Mouse (Mus musculus) adrenal gland, postnatal 36 days (tissue): ENCODE data around the gene Aqp3. TPM values are rescaled to one million over a fixed set of nuclear protein-coding genes. Genes with fewer than 3 reads are reported as not detected.
"Not testable (repeated sequence)": the region's sequence is repeated elsewhere in the genome, so short reads cannot be mapped to it uniquely, and the experiment has no call there.

Source experiments
- DNase-seq, 2 experiments: peaks; one replicate each; pipeline ENCODE4 v3.0.0; 2021; ENCODE audit warnings: mixed read lengths in 1 of 2
- total RNA-seq, 2 experiments: library from RNA; stranded (reverse); gene quantifications; 2 replicates each; pipeline ENCODE4 v1.2.3; 2021

Gene Aqp3
- total RNA-seq, 2 experiments from 2014 or later = 0.23 TPM; not detected in 1

DNA sequence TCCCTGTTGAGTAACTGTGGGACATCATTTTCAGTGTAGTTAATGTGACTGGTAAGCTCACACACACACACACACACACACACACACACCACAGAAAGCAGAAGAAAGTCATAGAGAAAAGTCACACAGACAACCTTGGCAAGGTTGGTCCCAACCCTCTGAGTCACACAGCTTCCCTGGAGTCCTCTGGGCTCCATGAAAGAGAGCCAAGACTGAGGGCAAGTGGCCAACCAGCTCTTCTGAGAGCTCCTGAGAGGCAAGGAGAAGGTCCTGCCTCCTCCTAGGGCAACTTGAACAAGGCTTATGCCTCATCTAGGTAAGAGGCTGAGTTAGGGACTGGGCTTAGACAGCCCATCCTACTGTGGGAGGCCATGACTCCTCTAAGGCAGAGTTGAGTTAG is 4.9 kb upstream of the Aqp3 start:
- peak; percentile 77 to 85 for DNase-seq

DNA sequence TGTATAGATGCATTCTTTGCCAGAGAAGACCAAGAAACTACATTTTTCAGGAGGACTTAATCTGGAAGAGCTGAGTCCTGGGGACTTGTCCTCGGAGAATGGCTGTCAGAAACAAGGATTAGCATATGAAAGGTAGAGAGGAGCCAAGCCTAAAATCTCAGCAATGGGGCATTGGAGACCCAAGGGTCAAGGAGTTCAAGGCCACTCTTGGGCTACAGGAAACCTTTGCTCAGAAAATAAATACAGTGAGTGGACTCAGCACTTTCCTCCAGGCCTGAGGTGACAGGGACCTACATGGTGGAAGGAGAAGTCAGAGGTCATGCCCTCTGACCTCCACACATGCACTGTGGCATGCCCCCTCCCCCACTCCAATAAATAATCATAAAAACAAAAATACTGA is 3.0 kb upstream of the Aqp3 start:
- no peak for DNase-seq

DNA sequence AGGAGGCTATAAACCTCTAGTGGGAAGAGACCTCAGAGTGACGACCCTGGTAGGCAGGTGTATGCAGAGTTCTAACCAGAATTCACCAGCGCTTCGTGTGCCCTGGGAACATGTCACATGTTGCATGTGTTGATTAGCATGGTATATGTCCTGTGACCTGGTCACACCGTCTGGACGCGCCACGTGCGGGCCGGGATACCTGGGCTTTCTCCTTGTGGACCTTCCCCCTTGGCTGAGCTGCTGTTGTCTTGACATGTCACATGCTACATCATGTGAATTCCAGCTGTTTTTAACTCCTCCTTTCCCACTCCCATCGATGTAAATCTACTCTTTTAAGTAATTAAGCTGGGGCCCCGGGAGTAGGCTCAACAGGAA is 581 bp upstream of the Aqp3 start:
- DNase-seq = no peak

DNA sequence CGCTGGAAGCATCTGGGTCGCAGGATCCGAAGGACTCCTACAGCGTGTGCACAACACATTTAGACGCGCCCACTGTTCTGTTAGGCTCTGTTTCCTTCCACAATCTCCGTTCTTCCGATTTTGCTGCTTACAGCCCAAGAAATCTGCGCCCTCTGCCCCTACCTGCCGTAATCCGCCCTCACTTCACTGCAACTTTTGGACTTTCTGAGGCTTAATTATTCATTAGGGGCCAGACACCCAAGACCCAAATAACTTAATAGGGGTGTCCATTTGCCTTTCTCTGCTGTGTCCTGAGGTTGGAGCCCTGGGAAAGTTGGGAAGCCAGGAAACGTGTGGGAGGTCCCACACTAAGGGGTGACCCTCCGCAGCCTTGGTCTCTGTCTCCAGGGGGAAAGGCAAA is 602 bp downstream of the Aqp3 start:
- no peak for DNase-seq

DNA sequence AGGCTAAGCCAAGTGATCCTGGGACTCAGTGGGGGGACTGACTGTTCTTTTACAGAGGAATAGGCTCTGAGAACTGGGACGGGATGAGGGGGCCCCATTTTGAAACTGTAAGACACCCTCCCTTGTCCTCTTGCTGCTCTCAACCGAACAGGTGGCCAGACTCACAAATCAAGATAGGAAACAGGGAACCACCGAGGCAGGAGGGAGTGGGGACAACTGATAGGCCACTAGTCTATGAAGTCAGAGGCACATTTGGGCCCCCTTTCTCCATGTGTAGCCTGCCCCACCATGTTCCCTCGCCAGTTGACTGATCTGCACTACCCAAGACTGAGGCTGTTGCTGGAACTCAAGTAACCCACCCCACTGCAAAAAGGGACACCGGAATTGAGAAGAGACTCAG is 1.2 kb downstream of the Aqp3 start:
- no peak for DNase-seq

DNA sequence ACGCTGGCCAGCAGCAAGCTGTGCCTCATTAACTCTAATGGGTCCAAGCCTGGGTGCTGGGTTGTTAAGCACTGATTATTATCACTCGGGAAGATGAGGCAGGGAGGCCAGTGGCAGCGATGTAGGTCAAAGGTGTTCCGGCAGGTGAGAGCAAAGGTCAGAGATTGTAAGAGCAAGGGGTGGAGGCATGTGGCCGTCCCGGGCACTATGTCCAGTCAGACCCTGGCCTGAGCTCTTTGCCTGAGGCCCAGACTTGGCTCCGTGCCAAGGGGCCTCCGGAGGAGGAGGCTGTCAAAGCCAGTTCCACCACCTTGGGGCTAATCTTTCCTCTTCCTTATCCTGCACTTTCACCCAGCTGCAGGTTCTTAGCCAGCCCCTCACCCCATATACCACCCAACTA is 1.8 kb downstream of the Aqp3 start:
- peak in 1 of 2 experiments; percentile 23 for DNase-seq

DNA sequence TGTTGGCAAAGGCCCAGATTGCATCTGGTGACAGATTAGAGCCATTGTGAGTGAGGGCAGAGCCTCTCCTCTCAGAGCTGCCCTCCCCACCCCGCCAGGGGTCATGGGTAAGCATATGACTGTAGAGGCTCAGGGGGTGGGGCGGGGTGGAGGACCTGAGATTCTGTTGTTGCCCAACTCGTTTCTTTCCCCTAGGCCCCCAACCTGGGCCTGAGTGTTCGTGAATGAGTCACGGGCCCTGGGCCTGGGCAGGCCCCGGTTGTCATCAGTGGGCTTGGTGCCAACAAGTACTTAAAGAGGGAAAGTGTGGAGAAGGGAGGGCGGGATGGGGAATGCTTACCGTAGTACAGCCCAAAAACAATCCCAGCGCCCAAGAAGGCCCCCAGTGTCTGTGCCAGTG is 3.6 kb downstream of the Aqp3 start:
- peak; percentile 65 to 69 for DNase-seq

DNA sequence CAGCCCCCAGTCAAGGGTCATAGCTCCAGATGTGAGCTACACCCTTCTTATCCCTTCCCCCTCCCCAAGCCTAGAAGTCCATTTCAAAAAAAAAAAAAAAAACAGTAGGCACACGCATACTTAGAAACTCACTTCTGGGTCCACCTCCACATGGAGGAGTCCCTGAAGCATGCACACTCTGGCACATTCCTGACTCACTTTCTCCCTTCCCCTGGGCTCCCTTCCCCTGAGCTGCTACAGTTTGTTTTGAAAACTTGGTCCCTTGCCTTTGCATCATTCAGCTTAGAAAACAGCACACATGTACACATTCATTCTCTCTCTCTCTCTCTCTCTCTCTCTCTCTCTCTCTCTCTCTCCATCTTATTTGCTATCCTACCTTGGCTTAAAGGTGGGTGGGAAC is 5.0 kb downstream of the Aqp3 start:
- no peak for DNase-seq

DNA sequence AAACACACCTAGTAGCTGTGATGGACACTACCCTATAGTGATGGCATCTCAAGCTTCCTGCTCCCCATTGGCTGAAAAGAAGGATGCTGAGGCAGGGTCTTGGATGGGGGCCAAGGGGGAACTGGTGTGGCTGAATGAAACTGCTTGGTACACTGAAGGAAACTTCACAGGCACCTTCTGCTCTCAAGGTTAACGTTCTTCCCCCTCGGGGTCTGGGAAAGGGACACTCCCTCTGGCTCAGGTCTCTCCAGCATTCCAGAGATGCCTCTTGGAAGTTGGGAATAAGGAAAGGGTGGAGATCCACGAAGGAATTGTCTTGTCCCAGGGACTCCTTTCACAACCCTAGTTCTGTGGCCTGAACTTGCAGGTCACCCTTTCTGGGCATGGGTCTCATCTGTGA is 6.6 kb downstream of the Aqp3 start:
- no peak for DNase-seq

DNA sequence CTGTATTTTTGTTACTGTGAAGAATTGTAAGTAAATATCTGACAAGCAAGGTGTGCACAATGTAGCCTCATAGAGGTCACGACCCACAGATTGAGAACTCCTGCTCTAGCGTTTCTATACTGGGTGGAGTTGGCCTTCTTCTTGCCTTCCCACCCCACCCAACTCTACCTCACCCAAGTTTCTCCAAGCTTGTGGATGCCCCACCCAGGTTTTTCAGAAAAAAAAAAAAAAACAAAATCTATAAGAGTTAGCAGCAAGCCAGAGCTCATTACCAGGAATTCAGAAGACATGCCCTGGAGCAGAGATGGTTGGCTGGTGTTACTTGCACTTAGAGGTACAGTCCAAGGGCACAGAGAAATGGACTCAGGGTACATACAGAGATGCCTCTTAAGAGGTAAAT is 8.3 kb downstream of the Aqp3 start:
- DNase-seq = no peak

DNA sequence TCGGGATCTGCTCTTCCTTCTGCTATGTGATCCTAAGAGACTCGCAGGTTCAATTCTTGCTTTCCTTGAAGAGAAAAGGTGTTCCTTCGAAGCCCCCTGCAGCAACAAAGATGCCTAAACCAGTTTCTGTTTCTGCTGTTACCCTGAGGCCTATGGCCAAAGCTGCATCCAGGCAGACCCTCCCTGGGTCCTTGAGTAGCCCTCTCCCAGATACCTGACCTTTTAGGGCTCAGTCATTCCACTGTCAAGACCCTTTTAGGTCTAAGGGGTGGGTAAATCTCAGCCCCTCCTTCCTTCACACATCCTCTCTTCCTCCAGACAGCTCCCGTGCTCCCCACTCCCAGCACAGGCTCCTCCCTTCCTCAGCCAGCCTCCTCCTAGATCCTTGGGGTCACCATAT is 8.8 kb downstream of the Aqp3 start:
- DNase-seq = no peak

DNA sequence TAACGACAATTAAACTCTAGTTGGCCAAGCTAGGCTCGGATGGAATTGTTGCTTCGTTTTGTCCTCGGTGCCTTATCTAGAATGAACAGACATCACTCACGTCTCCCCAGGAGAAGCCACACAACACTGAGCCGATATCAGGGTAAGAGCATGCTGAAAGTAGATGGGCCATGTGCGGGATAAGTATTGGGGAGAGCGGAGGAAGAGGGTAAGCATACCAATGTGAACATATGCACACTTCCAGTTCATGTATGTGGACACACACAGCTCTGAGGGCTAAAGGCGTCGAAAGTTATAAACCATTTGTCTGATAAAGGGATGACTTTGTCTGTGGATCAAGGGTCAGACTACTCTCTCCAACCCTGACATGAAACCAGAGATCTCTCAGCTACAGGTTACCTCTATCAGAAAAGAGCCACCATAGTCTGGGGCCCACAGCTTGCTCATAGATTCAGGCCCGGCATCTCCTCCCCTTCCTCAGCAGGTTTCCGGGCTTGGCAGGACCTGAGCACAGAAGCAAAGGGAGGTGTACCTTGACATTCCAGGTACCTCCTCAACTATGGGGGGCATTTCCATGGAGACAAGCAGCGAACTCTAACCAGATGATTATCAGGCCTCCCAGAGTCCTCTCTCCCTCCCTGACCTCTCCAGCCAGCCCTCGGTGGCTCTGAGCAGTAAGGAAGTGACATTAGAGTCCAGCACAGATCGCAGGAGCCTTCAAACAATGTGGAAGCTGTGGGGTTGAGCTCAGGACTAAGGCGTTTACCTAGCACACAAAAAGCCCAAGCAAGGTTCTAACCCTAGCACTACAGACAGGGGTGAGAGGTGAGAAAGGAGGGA is 10.3 kb downstream of the Aqp3 start:
- DNase-seq = no peak

DNA sequence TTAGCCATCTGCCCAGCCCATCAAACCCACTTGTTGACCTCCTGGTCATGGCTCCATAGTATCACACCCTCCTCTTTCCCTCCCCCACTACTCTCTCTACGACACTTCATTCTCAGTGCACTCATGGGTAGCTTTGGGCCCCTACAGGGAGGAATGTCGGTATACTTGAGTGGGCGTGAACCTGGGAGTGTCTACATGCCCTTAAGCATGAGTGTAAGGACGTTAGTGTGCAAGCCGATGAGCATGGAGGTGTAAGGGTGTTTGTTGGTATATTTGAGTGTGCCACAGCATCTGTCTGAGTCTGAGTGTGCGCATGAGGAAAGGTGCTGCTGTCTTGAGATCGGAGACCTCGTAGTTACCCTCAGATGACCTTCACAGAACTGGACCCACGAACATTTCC is 11.0 kb downstream of the Aqp3 start:
- DNase-seq = no peak

DNA sequence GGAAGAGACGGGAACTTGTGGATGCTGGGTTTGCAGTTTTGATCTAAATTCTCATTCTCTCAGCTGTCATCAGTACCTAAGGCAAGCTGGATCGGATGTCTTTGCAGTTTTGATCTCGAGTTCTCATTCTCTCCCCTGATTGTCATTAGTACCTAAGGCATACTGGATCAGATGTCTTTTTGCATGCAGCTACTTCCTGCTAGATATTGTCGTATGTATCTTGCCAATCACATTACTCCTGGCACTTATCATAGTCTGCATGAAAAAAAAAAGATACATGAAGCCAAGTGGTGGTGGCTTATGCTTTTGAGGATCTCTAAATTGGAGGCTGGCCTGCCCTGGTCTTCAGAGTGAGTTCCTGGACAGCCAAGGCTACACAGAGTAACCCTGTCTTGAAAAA is 13.2 kb downstream of the Aqp3 start:
- DNase-seq = no peak

DNA sequence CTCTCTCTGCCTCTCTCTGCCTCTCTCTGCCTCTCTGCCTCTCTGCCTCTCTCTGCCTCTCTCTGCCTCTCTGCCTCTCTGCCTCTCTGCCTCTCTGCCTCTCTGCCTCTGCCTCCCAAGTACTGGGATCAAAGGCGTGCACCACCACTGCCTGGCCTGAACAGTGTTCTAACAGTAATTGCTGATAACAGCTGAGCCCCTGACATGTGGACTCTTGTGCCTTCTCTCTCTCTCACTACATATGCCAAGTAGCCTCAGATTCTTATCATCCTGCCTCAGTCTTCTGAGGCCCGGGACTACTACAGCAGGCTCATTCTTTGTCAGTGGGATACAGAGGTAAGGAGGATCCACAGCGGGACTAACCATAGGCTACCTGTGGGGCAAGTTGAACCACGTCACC is 15.2 kb downstream of the Aqp3 start:
- not testable (repeated sequence) for DNase-seq

DNA sequence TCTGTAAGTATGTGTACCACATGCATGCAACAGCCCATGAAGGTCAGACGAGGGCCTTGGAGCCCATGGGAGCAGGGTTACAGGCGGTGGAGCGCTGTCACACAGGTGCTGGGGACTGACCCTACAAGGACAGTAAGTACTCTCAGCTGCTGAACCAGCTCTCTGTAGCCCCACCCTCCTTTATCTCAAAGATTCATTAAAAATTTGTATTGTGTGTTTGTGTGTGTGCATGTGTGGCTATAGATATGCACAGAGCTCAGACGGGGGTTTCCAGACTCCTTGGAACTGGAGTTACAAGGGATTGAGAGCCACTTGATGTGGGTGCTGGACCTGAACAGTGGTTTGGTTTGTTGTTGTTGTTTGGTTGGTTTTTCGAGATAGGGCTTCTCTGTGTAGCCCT is 16.2 kb downstream of the Aqp3 start:
- DNase-seq = no peak

DNA sequence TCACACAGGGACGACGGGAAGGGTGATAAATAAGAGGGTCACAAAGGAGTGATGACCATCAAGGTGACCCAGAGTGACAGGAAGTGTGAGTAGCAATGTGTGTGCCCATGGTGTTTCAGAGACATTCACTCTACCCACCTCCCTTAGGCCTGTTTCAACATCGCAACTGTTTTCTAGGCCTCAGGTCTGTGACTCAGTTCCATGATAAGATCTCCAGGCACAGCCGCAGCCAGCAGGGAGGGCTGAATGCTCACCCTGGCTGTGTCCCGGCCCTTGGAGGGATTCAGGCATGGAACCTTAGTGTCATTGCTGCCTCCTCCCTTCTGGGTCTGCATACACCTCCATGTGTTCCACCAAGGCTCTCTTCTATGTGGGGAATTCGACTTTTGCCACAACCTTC is 19.3 kb downstream of the Aqp3 start:
- DNase-seq = no peak

DNA sequence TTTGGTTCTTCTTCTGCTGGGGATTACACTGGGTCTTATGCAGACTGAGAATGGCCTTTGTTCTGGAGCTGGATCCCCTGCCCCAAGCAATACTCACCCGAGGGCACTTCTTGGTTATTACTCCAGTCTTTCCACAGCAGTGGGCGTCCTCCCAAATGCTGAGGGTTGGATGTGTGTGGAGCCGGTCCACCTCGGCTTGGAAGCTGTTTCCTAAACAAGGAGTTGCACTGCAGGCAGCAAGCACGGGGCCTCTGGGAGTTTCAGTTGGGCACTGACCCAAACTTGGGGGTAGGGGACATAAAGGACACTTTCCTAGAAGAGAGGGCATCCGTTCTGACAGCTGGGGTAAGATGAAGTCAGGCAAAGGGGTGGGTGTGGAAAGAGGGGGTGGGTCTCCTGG is 23.5 kb downstream of the Aqp3 start:
- no peak for DNase-seq

DNA sequence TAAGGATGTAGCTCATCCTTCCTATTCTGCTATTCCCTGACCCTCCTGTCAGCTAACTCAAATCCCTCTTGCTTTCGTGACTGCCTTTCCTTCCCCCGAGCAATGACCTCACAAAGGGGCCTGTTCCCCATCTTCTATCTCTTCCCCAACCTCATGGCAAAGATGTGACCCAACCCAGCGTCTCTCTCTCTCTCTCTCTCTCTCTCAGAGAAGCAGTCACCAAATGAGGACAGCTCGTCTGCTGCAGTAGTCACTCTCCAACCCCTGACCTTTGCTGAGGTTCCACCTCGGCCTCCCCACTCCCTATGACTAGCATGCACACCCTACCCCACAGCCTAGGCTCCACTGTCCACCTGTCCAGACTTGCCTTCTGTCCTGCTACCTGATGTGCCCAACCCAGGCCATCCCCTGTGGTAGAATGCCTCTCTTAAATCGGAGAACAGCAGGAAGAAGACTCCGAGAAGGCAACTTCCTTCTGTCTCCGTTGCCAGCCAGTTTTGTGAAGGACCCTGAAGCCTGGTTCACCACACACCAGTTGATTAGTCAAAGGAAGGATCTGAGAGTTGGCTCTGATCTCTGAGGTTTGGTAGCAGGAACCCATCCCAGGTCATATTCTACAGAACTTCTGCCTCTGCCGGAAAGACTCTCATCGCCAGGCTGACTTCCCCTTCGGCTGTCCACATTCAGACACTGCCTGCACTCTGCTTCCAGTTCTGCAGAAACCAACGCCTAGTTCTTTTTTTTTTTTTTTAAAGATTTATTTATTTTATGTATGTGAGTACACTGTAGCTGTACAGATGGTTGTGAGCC is 24.8 kb downstream of the Aqp3 start:
- DNase-seq = no peak

DNA sequence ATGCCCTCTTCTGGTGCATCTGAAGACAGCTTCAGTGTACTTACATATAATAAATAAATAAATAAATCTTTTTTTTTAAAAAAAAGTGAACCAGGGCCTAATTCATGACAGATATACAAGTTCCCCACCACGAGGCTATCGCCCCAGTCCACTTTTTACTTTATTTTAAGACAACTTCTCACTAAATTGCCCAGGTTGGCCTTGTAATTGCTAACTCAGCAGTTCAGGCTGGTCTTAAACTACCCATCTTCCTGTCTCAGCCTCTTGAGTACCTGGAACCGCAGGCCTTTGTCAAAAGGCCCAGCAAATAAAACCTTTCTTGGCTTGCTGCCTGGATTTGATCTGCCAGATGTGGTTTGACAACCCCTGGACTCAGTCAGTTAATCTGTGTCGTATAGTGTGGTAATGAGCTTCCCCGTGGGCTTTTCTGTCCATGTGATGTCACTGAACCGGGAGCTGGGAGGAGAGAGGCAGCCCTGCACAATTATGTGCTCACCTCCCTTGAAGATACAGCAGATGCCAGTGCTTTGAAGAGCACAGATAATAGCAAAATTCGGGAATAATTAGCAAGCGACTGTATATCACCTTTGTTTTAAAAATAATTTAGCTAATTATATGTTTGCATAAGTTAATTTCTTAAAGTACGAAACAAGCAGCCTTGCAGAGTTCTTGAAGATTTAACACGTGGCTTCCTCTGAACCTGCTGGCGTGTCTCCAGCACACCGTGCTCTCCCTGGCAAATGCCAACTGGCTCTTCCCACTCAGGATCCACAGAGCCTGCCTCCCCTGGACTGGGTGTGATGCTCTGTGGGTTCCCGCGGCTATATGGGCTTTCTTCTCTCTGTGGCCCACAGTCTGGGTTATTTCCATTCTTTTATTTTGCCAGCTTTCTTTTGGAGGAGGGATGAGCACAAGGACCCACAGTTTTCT is 26.2 kb downstream of the Aqp3 start:
- DNase-seq = no peak

DNA sequence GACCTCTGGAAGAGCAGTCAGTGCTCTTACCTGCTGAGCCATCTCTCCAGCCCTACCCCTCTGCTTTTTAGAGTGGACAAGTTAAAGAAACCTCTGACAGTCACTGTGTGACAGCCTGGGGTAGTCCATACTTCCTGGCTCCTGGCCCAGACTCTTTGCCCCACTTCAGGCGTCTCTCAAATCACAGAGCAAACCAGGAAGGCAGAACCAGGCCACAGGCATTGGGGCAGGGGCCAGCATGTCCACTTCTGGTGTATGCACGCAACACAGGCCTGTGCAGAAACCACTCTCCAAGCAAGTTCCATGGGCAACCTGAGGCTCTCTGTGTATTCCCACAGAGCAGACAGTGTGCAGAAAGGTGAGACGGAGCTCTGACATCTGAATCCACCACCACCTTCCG is 32.8 kb downstream of the Aqp3 start:
- no peak for DNase-seq

DNA sequence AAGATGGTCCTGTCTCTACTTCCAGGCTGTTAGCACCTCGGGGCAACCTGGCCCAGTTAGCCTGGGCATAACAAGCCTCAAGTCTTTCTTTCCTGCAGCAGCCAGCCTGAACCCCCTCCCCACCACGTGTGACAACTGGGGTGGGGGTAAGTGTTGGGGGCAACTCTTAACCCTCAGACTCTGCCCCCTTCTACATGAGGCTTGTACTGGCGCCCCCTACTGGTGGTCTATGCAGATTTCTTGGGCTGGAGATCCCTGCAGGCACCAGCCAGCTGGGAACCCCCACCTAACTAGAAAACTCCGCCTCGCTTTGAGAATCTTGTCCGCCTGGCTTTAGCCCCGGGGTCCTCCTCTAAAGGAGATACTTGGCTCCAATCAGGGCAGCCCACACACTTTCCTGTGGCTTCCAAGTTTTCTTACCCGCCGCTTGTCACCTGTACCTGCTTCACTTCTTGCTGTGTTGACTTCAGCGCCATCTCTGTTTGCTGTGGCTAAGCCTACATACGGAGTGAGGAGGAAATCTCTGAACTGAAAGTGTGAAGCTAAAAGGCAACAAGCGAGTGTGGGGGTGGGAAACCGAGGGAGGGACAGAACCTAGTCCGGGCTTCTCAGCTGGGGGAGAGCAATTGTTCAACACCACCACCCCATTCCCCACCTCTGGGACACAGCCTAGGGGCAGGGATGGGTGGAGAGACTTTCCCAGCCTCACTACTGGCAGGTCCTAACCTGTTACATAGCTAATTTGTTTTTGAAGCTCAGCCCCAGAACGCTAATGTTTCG is 33.9 kb downstream of the Aqp3 start:
- peak in 1 of 2 experiments; percentile 46 for DNase-seq
